Mouse (Mus musculus): ENCODE data around the gene Nmt2.

Gene Nmt2

DNA sequence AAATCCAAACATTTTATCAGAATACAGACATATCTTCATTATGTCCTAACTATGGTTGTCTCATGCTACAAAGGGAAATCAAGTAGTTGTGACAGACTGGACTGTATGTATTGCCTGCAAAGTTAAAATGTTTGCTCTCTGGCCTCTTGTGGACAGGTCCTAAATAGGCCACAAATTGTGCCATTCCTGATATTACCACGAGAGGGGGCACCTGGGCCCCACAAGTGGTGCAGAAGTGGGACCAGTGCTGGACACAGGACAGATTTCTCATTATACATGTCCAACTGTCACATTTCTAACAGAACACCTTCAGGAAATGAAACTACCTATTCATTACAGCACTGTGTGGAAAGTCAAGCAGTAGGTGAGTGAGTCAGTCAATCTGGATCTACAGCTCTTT lies 43.3 kb downstream of the Nmt2 start:
- DNase-seq (ENCODE audit: low read depth): peak; percentile 82

DNA sequence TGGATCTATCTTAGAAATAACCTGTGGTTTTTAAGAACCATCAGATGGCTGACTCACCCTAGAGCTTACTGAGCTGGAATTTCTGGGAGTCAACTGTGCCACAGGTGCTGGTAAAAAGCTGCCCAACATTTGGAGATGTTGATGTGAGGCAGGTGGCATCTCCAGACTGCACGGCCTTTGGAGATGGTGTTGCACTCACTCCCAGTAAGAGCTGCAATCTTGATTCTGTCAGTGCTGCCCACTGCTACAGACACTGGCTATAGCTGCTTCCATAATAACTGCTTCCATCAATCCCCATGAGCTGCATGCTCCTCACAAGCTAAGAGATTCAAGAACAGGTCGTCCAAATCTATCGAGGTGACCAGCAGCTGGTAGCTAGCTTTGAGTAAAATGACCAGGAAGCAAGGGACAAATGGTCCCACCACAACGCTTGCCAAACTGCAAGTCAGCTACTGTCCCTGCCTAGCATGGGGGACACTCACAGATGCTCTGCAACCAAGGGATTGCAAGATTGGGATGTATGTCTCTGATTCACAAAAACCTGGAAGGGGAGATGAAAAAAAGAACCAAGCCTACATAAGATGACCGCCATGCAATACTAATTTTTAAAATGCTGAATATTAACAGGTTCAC lies 47.2 kb downstream of the Nmt2 start:
- no peak for DNase-seq (ENCODE audit: low read depth)

DNA sequence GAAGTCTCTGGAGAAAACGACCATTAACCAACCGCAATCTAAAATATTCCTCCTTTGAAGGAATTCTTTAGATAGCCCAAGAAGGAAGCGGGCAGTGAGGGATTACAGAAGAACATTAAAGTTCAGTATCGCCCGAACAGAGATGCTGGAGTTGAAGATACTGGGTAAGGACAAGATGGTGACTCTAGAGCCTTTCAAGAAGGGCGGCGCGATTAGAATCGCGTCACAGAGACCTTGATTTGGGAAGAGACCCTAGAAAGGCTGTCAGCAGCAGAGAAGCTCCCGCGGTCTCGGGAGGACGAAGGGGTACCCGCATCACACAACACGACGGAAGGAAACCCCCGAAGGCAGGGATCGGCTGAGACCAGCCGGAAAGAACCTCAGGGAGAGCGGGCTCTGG lies 48.0 kb downstream of the Nmt2 start:
- DNase-seq (ENCODE audit: low read depth): no peak

DNA sequence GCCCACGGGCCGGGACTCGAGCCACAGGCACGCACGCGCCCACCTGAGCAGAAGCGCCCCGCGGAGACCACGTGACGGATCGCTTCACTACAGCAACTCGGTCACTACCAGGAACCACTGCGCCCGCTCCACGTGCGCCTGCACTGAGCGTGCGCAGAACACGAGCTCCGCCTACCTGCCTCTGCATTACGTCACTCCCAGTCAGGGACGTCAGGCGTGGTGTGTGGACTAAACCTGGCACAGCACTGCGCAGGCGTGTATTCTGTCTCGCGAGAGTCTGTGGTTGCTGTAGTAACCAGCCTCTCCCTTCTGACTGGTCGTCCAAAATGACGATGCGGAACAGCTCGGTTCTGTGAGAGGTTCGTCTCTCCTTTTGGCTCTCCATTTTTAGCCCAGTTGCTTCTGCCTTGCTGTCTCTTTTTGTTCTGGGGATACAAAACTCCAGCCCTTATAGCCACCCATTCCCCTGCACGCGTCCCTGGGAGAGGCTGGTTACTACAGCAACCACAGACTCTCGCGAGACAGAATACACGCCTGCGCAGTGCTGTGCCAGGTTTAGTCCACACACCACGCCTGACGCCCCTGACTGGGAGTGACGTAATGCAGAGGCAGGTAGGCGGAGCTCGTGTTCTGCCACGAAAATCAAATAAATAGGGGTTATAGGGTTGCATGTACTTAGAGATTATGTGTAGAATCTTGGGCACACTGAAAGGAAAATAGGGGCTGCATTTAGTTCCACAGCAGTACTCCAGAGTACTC lies 48.7 kb downstream of the Nmt2 start, which contains the start of gene Rpp38:
TSS of gene Rpp38 (minus strand) at position 160 of the 759 bp plus-strand sequence.
- DNase-seq (ENCODE audit: low read depth): peak; percentile 99

DNA sequence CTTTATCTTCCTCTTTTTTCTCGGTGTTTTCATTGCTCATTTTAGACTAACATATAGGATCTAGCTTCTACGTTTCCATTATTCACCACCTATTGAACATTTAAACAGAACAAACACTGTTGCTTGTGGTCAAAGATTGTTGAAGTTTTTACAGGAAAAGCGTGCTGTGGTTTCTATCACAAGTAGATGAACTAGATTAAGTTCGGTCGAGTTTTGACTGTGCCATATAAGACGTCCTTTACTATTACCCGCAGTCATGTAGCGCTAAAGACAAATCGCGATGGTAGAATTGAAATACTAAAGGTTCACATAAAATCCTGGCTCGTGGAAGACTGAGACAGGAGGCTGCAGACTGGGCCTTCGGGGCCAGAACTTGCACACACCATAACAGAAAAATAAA lies 49.7 kb downstream of the Nmt2 start:
- no peak for DNase-seq (ENCODE audit: low read depth)

DNA sequence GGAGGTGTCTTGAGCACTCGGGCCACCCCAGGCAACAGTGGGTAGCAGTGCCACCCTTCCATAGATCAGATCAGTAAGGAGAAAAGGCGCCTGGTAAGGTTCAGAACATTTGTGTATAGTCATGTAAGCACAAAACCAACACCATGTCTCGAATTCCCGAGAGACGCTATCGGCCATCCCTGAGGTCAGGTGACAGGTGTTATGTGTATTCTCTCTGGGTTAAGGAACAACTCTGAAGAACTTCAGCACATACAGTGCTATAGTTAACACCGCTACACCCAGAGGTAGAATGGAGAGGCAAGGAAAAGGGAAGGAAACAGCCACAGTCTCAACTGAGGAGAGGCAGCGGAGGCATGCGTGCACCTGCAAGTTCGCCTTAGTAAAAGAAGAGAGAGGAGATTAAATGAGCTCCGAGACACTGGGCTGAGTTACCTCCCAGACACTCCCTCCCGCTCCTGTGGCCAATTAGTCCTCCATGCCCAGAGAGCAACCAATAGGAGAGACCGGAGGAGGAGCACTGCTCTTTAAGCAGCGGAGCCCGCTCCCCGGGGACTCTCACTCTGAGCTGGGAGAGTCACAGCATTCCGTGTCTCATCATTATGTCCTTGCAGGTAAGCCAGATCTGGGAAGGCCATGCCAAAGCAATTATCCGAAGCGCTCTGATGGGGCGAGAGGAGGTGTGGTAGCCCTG lies 51.7 kb downstream of the Nmt2 start, which contains the start of gene Acbd7:
TSS of gene Acbd7 (plus strand) at position 558 of the 691 bp plus-strand sequence.
- no peak for DNase-seq (ENCODE audit: low read depth)

DNA sequence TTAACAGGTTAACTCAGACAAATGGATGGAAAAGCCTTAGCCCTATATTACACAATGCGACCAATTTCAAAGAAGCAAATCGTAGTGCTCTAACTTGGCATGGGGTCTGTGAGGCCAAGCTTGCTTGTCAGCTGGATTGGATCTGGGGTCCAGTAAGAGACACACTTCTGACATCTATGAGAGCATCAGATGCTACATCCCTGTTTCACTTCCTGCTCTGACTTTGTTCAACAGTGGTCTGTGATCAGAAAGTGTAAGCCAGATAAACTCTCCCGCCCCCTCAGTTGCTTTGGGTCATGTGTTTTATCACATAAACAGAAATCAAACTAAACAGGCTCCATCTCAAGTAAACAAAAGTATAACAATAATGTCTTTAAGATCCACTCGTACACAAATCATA lies 64.4 kb downstream of the Nmt2 start:
- no peak for DNase-seq (ENCODE audit: low read depth)

DNA sequence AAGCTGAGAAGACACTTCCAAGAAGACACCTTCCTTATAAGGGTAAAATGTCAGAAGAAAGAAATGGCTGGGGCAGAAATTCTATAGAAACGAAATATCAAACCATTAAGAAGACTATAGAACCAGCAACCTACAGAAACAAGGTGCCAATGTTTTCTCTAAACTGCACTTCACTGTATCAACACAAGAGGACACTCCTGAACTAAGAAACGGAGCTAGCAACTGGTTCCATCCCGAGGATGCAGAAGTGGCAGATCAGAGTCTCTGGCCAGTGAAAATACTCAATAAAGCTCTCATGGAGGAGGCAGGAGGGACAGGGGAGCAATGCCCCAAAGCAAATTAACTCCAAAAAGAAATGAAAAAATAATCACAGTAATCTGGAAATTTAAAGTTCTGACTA lies 64.9 kb downstream of the Nmt2 start:
- DNase-seq (ENCODE audit: low read depth): peak; percentile 80

DNA sequence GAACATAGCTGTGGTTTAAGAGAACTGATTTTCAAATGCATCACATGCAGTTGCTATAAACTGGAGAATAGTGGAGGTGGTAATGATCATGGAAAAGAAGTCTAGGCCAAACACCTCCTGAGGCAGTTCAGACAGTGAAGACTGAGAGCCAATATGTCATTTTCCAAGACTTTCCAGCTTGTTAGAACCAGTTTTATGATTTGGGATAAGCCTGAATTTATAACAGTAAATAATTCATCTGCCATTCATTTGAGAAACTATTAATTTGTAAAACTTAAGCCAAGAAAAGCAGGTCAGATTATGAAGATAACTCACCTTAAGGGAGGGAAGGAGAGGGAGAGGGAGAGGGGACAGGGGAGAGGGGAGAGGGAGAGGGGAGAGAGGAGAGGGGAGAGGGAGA lies 69.1 kb downstream of the Nmt2 start:
- DNase-seq (ENCODE audit: low read depth): no peak

DNA sequence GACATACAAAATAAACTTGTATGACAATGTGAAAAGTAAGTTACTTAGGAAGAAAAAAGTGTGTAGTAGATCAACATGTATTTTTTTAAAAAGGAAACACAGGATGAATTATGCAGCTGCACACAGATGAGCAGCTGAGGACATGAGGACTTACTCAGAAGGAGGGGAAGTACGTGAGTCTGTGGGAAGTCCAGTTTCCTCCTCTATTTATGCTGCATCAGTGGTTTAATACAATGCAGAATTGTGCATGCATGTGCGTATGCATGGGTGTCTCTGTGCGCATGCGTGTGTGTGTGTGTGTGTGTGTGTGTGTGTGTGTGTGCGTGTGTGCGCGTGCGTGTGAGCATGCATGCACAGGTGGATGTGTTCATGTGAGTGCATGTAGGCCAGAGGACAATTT lies 71.8 kb downstream of the Nmt2 start:
- no peak for DNase-seq (ENCODE audit: low read depth)

DNA sequence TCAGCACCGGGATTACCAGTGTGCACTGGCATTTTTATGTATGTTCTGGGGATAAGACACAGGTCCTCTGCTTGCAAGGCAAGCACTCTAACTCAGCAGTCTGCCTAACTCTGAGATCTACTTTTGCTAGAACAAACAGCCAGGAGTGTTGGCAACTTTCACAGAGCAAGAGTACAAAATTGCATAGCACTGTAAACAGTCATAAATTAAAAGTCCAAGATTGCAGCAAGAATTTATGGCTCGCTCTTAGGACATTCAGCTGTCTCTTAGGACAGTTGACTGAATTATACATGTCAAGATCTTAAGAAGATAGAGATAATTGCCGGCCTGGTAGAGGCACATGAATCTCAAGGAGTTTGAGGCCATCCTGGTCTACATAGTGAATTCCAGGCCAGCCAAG lies 72.3 kb downstream of the Nmt2 start:
- DNase-seq (ENCODE audit: low read depth): no peak

DNA sequence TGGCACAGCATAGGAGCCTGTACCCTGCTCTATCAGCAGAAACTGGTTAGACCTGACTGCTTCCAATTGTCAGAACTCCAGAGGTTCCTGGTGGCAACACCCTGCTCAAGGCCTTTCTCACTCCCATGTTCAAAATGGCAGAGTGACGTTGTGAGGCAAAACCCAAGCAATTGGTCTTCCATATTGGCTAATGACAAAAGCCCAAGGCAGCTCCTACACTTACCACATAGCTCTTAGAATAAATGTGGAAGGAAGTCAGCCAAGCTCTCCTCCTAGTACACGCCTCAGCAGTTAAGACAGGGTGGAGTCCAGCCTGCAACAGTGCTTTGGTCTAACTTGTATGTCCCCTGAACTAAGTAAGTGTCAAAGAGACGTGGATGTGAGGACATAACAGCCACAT lies 73.9 kb downstream of the Nmt2 start:
- DNase-seq (ENCODE audit: low read depth): no peak

DNA sequence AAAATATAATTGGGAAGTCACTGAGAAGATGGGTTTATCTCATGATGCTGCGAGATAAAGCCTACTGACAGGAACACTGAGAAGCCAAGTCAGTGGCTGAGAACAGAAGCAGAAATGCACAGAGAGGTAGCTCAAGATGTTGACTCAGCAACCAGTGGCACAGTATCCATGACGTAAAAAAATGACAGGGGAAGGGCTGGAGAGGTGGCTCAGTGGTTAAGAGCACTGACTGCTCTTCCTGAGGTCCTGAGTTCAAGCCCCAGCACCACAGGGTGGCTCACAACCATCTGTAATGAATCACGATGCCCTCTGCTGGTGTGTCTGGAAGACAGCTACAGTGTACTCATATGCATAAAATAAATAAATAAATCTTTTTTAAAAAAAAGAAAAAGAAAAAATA lies 77.1 kb downstream of the Nmt2 start:
- DNase-seq (ENCODE audit: low read depth): no peak

DNA sequence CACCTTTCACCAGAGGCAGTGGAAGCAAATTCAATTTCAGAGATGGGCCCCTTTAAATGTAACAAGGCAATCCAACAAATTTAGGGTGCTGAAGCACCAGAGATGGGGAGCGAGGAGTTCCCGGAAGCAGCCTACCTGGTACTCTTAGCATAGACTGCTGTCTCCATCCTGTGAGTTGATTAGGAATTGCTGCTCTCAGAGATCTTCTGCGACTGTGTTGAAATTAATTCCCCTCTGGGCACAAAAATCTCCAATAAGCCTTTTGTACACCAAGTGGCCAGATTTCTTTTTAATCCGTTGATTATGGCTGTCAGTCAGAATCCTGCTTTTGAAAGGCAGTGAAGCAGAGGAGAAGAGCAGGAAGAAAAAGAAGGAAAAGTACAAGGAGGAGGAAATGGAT lies 81.1 kb downstream of the Nmt2 start:
- no peak for DNase-seq (ENCODE audit: low read depth)

Data from NIH3T3 (cell line).